Comparison of ENCODE assay signal across 8 mouse cellular contexts in the genomic region with DNA sequence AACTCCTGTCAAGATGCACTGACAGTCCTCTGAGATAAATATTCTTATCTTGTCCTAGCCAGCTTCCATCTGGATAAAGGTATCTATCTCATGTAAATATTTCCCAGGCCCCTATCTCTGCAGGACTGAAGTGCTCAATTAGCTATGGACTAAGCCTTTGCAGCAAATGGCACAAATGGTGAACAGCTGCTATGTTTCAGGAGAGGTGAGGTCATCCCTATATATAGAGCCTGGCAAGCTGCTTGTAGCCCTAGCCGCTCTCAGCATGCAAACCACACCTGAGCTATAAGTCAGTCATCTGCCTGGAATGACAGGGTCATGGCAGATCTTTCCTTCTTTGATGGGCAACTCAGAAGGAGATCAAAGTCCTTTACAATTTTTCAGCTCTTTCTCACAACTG.
DNase-seq lines count a peak whose midpoint lies in the region; ATAC-seq and TF ChIP-seq lines count a peak whose summit lies in the region.

No protein-coding gene starts in this region.

- H3K4me3 ChIP-seq in forebrain, embryonic 13.5 days: no peak overlapping the region
- H3K4me3 ChIP-seq in forebrain, embryonic 12.5 days (replicated peaks): no peak overlapping the region
- no peak overlapping the region for H3K4me3 ChIP-seq in cerebellum, adult 2 months (replicated peaks; ENCODE audit: insufficient read depth, low read depth, low read length)
- H3K4me3 ChIP-seq in heart, embryonic 13.5 days: no peak overlapping the region
- no peak overlapping the region for H3K4me3 ChIP-seq in limb, embryonic 13.5 days

- H3K4me1 ChIP-seq in forebrain, embryonic 13.5 days: peaks cover 4% of the 10 kb centered on the region
- peaks cover 6% of the 10 kb centered on the region; the same call in 1 of the 2 replicates for H3K4me1 ChIP-seq in forebrain, embryonic 12.5 days
- H3K4me1 ChIP-seq in cerebellum, adult 2 months (ENCODE audit: control insufficient read depth, insufficient read depth, low read length): peaks cover 5% of the 10 kb centered on the region; the same call in 1 of the 2 replicates
- H3K4me1 ChIP-seq in heart, embryonic 13.5 days: peaks cover 22% of the 10 kb centered on the region
- no peaks in the 10 kb centered on the region for H3K4me1 ChIP-seq in limb, embryonic 13.5 days

- no peaks in the 10 kb centered on the region for H3K36me3 ChIP-seq in forebrain, embryonic 13.5 days (ENCODE audit: poor library complexity, severe bottlenecking)
- H3K36me3 ChIP-seq in forebrain, embryonic 12.5 days (replicated peaks): no peaks in the 10 kb centered on the region
- no peaks in the 10 kb centered on the region for H3K36me3 ChIP-seq in heart, embryonic 13.5 days
- H3K36me3 ChIP-seq in limb, embryonic 13.5 days: no peaks in the 10 kb centered on the region

- H3K4me2 ChIP-seq in forebrain, embryonic 13.5 days: no peak overlapping the region
- H3K4me2 ChIP-seq in forebrain, embryonic 12.5 days: no peak overlapping the region
- H3K4me2 ChIP-seq in heart, embryonic 13.5 days: no peak overlapping the region
- no peak overlapping the region for H3K4me2 ChIP-seq in limb, embryonic 13.5 days (replicated peaks)

- no peak overlapping the region for H3K9ac ChIP-seq in forebrain, embryonic 13.5 days
- no peak overlapping the region for H3K9ac ChIP-seq in forebrain, embryonic 12.5 days
- H3K9ac ChIP-seq in heart, embryonic 13.5 days: no peak overlapping the region
- no peak overlapping the region for H3K9ac ChIP-seq in limb, embryonic 13.5 days

- peak; percentile 81 to 95 for DNase-seq in cerebellum, adult 2 months
- DNase-seq in kidney, postnatal 14 days: no peak
- no peak for DNase-seq in kidney, adult 11 months
- no peak for DNase-seq in kidney, postnatal 36 days

- no peak for TF ChIP-seq POLR2A in cerebellum, adult 2 months (IDR thresholded peaks at IDR 0.05; ENCODE audit: borderline replicate concordance, insufficient read depth, low read length)

- no peak for TF ChIP-seq CTCF in cerebellum, adult 2 months (IDR thresholded peaks at IDR 0.05; ENCODE audit: borderline replicate concordance, insufficient read depth, low read depth, low read length)

- peak; percentile 61; the same call in 1 of the 2 replicates for ATAC-seq in forebrain, embryonic 13.5 days
- ATAC-seq in forebrain, embryonic 12.5 days (ENCODE audit: low FRiP score): no peak
- peak; percentile 79; the same call in 1 of the 2 replicates for ATAC-seq in heart, embryonic 13.5 days (ENCODE audit: extremely low read depth, insufficient number of reproducible peaks, low FRiP score, low TSS enrichment)
- peak; percentile 86 for ATAC-seq in limb, embryonic 13.5 days (ENCODE audit: low FRiP score, low read depth)

- H3K9me3 ChIP-seq in forebrain, embryonic 13.5 days (replicated peaks): no peaks in the 10 kb centered on the region
- H3K9me3 ChIP-seq in forebrain, embryonic 12.5 days: no peaks in the 10 kb centered on the region
- H3K9me3 ChIP-seq in heart, embryonic 13.5 days: no peaks in the 10 kb centered on the region
- H3K9me3 ChIP-seq in limb, embryonic 13.5 days: no peaks in the 10 kb centered on the region

- H3K27ac ChIP-seq in forebrain, embryonic 13.5 days: no peak overlapping the region
- H3K27ac ChIP-seq in forebrain, embryonic 12.5 days: no peak overlapping the region
- H3K27ac ChIP-seq in cerebellum, adult 2 months (ENCODE audit: insufficient read depth, low read length): peak overlapping the region; percentile 83
- peak overlapping the region; percentile 69 for H3K27ac ChIP-seq in heart, embryonic 13.5 days (replicated peaks)
- no peak overlapping the region for H3K27ac ChIP-seq in limb, embryonic 13.5 days

- H3K27me3 ChIP-seq in forebrain, embryonic 13.5 days: no peaks in the 10 kb centered on the region
- no peaks in the 10 kb centered on the region for H3K27me3 ChIP-seq in forebrain, embryonic 12.5 days
- no peaks in the 10 kb centered on the region for H3K27me3 ChIP-seq in cerebellum, adult 2 months (ENCODE audit: control insufficient read depth, insufficient read depth, low read length)
- no peaks in the 10 kb centered on the region for H3K27me3 ChIP-seq in heart, embryonic 13.5 days (replicated peaks)
- H3K27me3 ChIP-seq in limb, embryonic 13.5 days: no peaks in the 10 kb centered on the region

- 62% methylated on average over 1 of the region's 1 CpGs for WGBS in forebrain, embryonic 13.5 days
- WGBS in forebrain, embryonic 12.5 days: 61% methylated on average over 1 of the region's 1 CpGs
- WGBS in cerebellum, adult 2 months: 9% methylated on average over 1 of the region's 1 CpGs
- 7% methylated on average over 1 of the region's 1 CpGs for WGBS in heart, embryonic 13.5 days
- 41% methylated on average over 1 of the region's 1 CpGs for WGBS in limb, embryonic 13.5 days

Comparison
In these comparisons a context has a peak if more than half of its experiments do, and no peak if none do; other contexts are left out.
1. H3K27ac ChIP-seq: peak in cerebellum, adult 2 months (single experiment) and heart, embryonic 13.5 days (single experiment); none in forebrain, embryonic 13.5 days (single experiment), forebrain, embryonic 12.5 days (single experiment) and limb, embryonic 13.5 days (single experiment).
2. DNase-seq: peak in cerebellum, adult 2 months (2 of 2); none in kidney, postnatal 14 days (single experiment), kidney, adult 11 months (single experiment) and kidney, postnatal 36 days (0 of 2).